Mouse (Mus musculus): ENCODE measurements at regions not wholly inside any gene's neighbourhood (a gene's known extent, or its start where the extent isn't known, plus 50 kb on each side); places are given as distances from the start of the nearest gene placed in this dataset.

- TF ChIP-seq POLR2A (IDR thresholded peaks at IDR 0.05; ENCODE audit: low read depth, low read length) = no peak
- no peak for TF ChIP-seq CTCF (IDR thresholded peaks at IDR 0.05; ENCODE audit: borderline replicate concordance, insufficient read depth, low read length)
Measured at GRCm38 (mm10) chr14:120154413-120154812, 112.2 kb upstream of the Oxgr1 start.
